Mouse (Mus musculus): ENCODE data around the gene Pcnx.

DNA sequence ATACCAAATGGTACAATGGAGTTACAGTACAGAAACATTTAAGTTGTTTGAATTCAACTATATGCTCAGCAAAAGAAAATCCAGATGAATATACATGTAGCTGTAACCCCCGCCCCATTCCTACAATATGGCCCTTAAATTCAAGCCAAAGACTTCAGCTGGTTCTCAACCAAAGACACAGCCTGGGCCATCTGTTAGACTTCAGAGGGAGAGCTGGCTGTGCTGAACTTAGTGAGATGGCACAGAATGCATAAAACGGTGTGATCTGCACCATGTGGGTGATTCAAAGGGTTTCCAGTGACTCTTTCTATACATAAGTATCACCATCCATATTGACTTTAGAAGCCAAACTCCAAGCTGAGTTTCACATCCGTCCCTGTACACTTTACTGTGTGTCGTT, 39.1 kb upstream of the Pcnx start:
- no peak for TF ChIP-seq POLR2A (IDR thresholded peaks at IDR 0.05; ENCODE audit: insufficient read depth, low read depth, low read length)
- no peak for TF ChIP-seq CTCF (IDR thresholded peaks at IDR 0.05; ENCODE audit: insufficient read depth, low read depth, low read length)
